Mouse (Mus musculus) midbrain, embryonic 10.5 days (tissue): Measurements from ENCODE around the gene Ndufb11. TPM values are rescaled to one million over a fixed set of nuclear protein-coding genes. Genes with fewer than 3 reads are reported as not detected.

ENCODE experiments used
- DNase-seq: peaks from one replicate; pipeline ENCODE4 v3.0.0-alpha.2; 2017; ENCODE audit warnings: low spot score
- H3K27ac ChIP-seq: fragments of 300-500 bp; sonication (generic); replicated peaks from 2 replicates; pipeline ENCODE4 v1.5.1; 2016; ENCODE audit warnings: mild to moderate bottlenecking
- H3K27me3 ChIP-seq: fragments of 300-500 bp; sonication (generic); 2 replicates; pipeline ENCODE4 v1.6.1; 2016; ENCODE audit warnings: low read depth, mild to moderate bottlenecking; ENCODE audit not compliant: poor library complexity, severe bottlenecking
- H3K36me3 ChIP-seq: fragments of 300-500 bp; sonication (generic); 2 replicates; pipeline ENCODE4 v1.6.1; 2016; ENCODE audit warnings: mild to moderate bottlenecking, moderate library complexity
- H3K4me1 ChIP-seq: fragments of 300-500 bp; sonication (generic); 2 replicates; pipeline ENCODE4 v1.6.1; 2016
- H3K4me3 ChIP-seq: fragments of 300-500 bp; sonication (generic); 2 replicates; pipeline ENCODE4 v1.5.1; 2016; ENCODE audit warnings: mild to moderate bottlenecking, moderate library complexity
- H3K9me3 ChIP-seq: fragments of 300-500 bp; sonication (generic); replicated peaks from 2 replicates; pipeline ENCODE4 v1.6.1; 2016; ENCODE audit warnings: mild to moderate bottlenecking
- WGBS: fragments of 180-500 bp; shearing (Covaris S2); methylation state at CpG from one replicate; pipeline ENCODE4 v1.1.7; 2016; 5-methylcytosine and 5-hydroxymethylcytosine counted together
- polyA plus RNA-seq: library from polyadenylated mRNA; unstranded; fragments of >200 nt; fragmentation: Nextera tagmentation; extraction: Ambion mirVana; gene quantifications from 2 replicates; pipeline ENCODE4 v1.2.1, GENCODE M21; 2016

Ndufb11 gene
- polyA plus RNA-seq: 185 and 187 TPM in 2 replicates

DNA sequence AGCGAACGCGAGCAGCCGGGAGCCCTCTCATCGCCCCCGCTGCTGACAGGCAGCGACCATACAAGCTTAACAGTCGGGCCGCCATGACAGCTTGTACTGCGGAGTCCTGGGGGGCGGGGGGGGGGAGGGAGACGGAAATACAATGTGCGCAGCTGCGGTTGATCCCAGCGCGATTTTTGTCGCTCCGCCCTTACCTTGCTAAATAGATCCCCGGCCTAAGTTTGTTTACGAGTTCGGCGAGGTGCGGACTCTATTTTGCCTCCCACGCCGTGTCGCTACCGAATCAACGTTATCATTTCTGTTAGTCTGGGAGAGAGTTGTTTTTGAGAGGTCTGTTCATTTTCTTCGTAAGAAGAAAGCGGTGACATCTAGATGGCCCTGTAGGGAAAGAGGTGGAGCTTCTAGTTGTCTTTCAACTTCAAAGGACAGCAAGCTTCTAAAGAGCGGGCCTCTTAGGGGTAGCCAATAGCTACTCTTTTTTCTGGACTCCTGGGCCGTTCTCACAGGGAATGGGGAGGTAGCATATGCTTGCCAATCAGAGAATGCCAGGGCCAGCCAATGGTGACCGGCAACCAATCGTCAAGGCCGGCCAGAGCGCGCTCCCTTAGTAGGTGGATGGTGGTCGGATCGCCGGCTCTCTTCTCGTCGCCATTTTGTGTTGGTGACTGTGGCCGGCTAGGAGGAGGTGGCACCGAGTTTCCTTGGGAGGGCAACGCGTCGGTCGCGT, at the start of gene Ndufb11, which contains the start of gene Rbm10:
Gene Ndufb11 (minus strand): TSS at position 444 of the 727 bp plus-strand sequence.
Gene Rbm10 (plus strand): TSS at position 328 of the 727 bp plus-strand sequence.
- H3K4me3 ChIP-seq: peak within 1 kb of the TSS; percentile 71
- 15% methylated on average over 47 of the region's 49 CpGs for WGBS

DNA sequence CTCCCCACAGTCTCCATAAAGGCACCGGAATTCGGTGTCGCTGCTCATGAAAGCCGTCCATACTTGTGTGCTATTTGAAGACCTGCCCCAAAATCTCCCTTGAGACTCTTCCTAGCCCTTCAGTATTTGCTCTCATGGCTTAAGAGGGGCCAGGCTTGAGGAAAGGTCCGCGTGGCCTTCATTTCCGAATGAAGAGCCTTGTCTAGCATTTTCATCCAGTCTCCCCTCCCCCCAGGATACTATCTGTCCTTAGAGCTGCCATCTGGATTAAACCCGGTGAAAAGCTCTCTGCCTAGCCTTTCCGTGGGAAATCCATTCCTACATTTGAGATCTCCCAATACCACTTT, 46.0 kb upstream of the Ndufb11 start:
- peak overlapping the region; percentile 69 for H3K4me3 ChIP-seq
- DNase-seq: no peak
- peak overlapping the region; percentile 91 for H3K27ac ChIP-seq
- WGBS: 23% methylated on average over 9 of the region's 9 CpGs
- H3K9me3 ChIP-seq: no peaks in the 10 kb centered on the region; the same call in 1 of the 2 replicates
- H3K4me1 ChIP-seq: peaks cover 18% of the 10 kb centered on the region
- H3K27me3 ChIP-seq: no peaks in the 10 kb centered on the region
- H3K36me3 ChIP-seq: peaks cover 39% of the 10 kb centered on the region

More for the DNA sequence above, at the start of gene Ndufb11, which contains the start of gene Rbm10:
- peak within 1 kb of the TSS; percentile 95 for H3K27ac ChIP-seq
- no peaks in the 10 kb centered on the region for H3K27me3 ChIP-seq
- 0 out of 2 replicates have a peak, but pooled peaks cover 3% of the 10 kb centered on the region for H3K9me3 ChIP-seq
- DNase-seq: peak; percentile 81
- H3K4me1 ChIP-seq: peaks cover 17% of the 10 kb centered on the region
- H3K36me3 ChIP-seq: peaks cover 41% of the 10 kb centered on the region

DNA sequence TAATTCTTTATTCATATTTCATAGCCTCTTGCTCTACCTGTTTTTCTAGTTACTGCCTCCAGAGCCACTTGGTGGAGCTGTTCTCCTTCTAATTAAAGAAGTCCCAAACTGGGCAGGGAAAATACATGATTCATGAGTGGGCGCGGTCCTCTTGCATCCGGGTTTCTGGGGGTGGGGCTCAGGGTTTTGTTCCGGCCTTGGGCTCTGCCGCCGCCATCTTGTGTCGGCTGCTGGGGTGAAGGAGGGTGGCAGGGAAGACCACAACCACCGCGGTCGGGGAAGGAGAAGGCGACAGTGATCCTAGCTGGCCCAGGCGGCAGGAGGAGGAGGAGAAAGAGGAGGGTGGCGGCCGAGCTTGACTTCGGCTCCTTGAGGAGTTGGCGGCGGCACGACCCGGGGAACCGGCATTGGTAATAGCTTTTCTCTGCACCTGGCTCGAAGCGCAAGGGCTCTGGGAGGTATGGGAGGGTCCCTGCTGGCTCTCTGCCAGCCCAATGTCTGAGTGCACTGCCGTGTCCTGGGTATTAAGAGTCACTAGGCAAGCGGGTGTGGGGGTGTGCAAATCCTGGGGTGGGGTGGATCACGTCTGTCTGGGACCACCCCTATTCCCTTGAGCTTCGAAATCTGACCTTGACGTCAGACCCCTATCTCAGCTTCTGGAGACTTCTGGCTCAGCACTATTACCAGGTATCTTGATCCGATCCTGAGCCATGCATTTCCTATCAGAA, 45.5 kb upstream of the Ndufb11 start:
- 22% methylated on average over 28 of the region's 28 CpGs for WGBS
- H3K9me3 ChIP-seq: no peaks in the 10 kb centered on the region; the same call in 1 of the 2 replicates
- H3K4me1 ChIP-seq: peaks cover 18% of the 10 kb centered on the region
- peak overlapping the region; percentile 91 for H3K27ac ChIP-seq
- no peaks in the 10 kb centered on the region for H3K27me3 ChIP-seq
- H3K4me3 ChIP-seq: peak overlapping the region; percentile 69
- H3K36me3 ChIP-seq: peaks cover 33% of the 10 kb centered on the region
- DNase-seq: peak; percentile 86

DNA sequence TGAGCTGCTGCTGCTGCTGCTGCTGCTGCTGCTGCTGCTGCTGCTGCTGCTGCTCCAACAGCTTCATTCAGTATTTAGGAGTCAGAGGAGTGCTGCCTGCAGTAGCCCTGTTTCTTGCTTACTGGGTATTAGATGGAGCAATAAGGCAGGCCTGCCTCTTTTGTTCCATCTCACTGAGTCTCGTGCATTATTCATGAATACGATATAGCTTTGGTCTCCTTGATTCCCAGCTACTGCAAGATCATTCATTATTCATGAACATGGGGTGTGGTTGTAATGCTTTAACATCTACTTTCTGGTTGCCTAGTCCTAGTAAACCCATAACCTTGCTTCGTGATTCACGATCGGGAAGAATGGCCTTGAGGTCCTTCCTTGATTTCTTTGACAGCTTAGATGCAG, 44.9 kb upstream of the Ndufb11 start:
- H3K4me1 ChIP-seq: peaks cover 18% of the 10 kb centered on the region
- DNase-seq: peak; percentile 13
- peak overlapping the region; percentile 69 for H3K4me3 ChIP-seq
- peak overlapping the region; percentile 91 for H3K27ac ChIP-seq
- H3K9me3 ChIP-seq: no peaks in the 10 kb centered on the region; the same call in 1 of the 2 replicates
- WGBS: 30% methylated on average over 5 of the region's 5 CpGs
- no peaks in the 10 kb centered on the region for H3K27me3 ChIP-seq
- H3K36me3 ChIP-seq: peaks cover 28% of the 10 kb centered on the region

DNA sequence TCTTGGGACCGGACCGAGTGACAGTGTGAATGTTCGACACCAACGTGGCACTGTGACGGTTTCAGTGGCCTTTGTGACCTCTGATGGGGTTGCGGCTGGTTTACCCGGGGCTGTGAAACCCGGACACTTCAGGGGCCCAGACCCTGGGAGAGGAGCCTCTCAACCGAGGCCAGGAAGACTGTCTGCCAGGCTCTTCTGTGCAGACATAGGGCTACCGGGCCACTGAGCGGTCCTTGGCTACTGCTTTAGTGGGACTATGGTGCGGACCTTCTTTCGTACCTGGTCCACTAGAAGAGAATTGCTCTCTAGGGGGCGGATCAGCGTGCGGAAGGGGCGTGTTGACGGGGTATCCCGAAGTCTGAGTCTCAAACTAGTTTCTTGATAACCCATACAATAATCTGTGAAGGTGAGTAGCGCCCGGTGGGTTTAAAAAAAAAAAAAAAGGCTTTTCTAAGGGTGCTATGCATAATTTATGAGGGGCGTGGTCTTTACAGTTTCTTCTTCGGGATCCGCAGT, 41.5 kb upstream of the Ndufb11 start:
- H3K27ac ChIP-seq: peak overlapping the region; percentile 73; the same call in 1 of the 2 replicates
- WGBS: 13% methylated on average over 24 of the region's 24 CpGs
- H3K27me3 ChIP-seq: no peaks in the 10 kb centered on the region
- H3K9me3 ChIP-seq: no peaks in the 10 kb centered on the region; the same call in 1 of the 2 replicates
- DNase-seq: peak; percentile 16
- peaks cover 7% of the 10 kb centered on the region for H3K4me1 ChIP-seq
- H3K4me3 ChIP-seq: peak overlapping the region; percentile 60
- H3K36me3 ChIP-seq: no peaks in the 10 kb centered on the region

DNA sequence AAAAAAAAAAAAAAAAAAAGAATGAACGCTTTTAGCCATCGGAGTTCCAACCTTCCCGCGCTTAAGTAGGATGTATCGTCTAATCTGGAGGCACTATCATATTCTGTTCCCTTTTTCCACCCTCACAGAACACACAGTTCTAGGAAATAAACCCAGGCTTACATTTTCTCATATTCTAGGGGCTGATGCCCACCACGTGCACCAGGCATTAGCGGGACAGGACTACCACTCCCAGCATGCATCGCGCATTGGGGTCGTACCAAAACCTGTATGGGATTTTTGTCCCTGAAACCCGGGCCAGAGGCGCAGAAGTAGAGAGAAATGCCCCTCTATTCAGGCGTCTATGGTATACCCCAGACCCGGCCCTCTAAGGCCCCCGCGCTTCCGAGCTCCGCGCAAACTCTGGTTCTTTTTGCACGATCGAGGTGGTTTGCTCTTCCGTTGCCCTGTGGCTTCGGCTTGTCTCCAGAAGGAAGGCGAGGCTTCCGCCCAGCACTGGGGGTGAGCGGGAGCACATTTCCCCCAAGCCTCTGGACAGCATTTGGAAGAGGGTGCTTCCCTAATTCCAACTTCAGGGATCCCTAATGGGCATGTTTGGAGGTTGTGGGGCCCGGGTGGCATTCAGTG, 40.7 kb upstream of the Ndufb11 start, which contains the start of gene Uba1:
Gene Uba1 (plus strand): TSS at position 301 of the 627 bp plus-strand sequence.
- H3K9me3 ChIP-seq: no peaks in the 10 kb centered on the region; the same call in 1 of the 2 replicates
- no peaks in the 10 kb centered on the region for H3K27me3 ChIP-seq
- no peaks in the 10 kb centered on the region for H3K36me3 ChIP-seq
- H3K4me1 ChIP-seq: peaks cover 6% of the 10 kb centered on the region
- H3K4me3 ChIP-seq: peak within 1 kb of the TSS; percentile 60
- H3K27ac ChIP-seq: peak within 1 kb of the TSS; percentile 73
- peak; percentile 84 for DNase-seq
- WGBS: 12% methylated on average over 27 of the region's 27 CpGs

DNA sequence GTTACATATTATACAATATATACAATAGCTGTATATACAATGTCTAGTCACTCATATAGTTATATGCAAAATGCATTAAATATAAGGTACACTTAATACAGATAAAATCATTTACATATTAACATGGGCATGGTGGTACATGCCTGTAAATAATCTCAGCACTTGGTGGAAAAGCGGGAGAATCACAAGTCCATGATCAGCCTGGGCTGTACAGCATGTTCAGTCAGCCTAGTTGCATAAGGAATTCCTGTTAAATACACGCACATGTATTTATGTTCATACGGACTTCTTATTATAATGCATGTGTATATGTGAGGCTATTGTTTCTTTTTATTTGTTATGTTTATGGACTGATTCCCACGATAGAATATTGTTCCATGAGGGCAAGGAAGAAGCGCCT, 40.2 kb upstream of the Ndufb11 start:
- peaks cover 6% of the 10 kb centered on the region for H3K4me1 ChIP-seq
- no peaks in the 10 kb centered on the region for H3K27me3 ChIP-seq
- H3K9me3 ChIP-seq: no peaks in the 10 kb centered on the region; the same call in 1 of the 2 replicates
- 30% methylated on average over 5 of the region's 5 CpGs for WGBS
- DNase-seq: no peak
- H3K36me3 ChIP-seq: no peaks in the 10 kb centered on the region
- no peak overlapping the region for H3K27ac ChIP-seq
- H3K4me3 ChIP-seq: peak overlapping the region; percentile 60

DNA sequence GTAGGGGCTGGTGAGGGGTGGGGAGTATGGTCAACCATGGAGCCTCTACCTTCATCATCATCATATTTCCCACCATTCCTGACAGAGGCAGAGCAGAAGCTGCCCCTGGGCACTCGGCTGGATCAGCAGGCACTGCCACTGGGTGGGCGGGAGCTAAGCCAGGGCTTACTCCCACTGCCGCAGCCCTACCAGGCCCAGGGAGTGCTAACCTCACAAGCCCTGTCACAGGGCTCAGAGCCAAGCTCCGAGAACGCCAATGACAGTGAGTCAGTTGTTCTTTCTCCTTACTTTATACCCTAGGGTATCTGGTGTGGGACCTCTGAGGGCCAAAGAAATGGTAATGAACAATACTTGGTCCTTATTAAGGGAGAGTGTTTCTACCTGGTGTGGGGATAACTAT, 27.4 kb upstream of the Ndufb11 start:
- H3K9me3 ChIP-seq: no peaks in the 10 kb centered on the region; the same call in 1 of the 2 replicates
- no peak overlapping the region for H3K27ac ChIP-seq
- no peak for DNase-seq
- 89% methylated on average over 5 of the region's 5 CpGs for WGBS
- no peak overlapping the region for H3K4me3 ChIP-seq
- peaks cover 99% of the 10 kb centered on the region for H3K36me3 ChIP-seq
- no peaks in the 10 kb centered on the region for H3K4me1 ChIP-seq
- no peaks in the 10 kb centered on the region for H3K27me3 ChIP-seq

DNA sequence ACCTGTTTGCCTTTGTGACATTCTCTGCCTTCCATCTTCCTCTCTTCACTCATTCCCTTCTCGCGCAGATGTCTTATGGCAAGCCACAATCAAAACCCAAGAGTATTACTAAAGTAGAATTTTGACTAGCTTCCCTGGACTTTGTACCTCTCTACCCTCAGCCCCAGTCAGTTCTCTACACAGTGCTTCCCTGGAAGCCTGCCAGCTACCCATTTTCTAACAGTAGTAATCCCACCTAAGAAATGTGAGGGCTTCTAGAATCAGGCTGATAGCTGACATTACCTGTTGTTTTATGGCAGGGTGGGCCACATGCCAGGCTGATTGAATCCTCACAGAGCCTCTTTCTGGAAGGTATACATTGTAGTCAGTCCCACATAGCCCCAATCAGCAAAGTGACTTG, 20.7 kb upstream of the Ndufb11 start:
- Histone ChIP-seq H3K9me3 (no peaks in the 10 kb centered on the region; the same call in 1 of the 2 replicates), H3K4me3 (no peak overlapping the region), H3K27me3 (no peaks in the 10 kb centered on the region), H3K27ac (no peak overlapping the region), H3K36me3 (peaks cover 82% of the 10 kb centered on the region), H3K4me1 (no peaks in the 10 kb centered on the region)
- 96% methylated on average over 2 of the region's 2 CpGs for WGBS
- no peak for DNase-seq

DNA sequence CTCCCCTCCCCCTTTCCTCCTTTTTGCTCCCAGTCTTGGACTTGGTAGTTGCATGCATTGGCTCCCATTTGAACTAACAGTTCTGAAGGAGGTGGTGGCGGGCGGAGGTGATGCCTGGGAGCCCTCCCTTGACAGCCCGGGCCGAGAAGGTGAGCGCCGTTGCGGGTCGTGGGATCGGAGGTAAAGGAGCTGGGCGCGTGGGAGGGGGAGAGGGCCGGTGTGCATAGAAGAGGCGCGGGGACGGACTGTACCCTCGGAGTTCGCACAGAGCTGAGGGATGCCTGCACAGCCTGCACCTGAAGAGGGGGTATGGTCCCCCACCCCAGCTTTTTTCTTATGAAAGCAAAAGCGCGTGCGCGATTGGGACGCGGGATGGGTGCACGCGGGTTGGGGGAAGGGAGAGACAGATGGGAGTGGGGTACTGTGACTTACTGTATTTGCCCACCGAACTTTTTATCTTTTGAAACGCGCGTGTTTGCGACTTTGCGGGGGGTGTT, 532 bp upstream of the Ndufb11 start:
- no peak for DNase-seq
- no peaks in the 10 kb centered on the region for H3K27me3 ChIP-seq
- H3K4me1 ChIP-seq: peaks cover 17% of the 10 kb centered on the region
- H3K36me3 ChIP-seq: peaks cover 47% of the 10 kb centered on the region
- 20% methylated on average over 31 of the region's 31 CpGs for WGBS
- peak overlapping the region; percentile 71 for H3K4me3 ChIP-seq
- H3K27ac ChIP-seq: peak overlapping the region; percentile 95
- 0 out of 2 replicates have a peak, but pooled peaks cover 3% of the 10 kb centered on the region for H3K9me3 ChIP-seq

DNA sequence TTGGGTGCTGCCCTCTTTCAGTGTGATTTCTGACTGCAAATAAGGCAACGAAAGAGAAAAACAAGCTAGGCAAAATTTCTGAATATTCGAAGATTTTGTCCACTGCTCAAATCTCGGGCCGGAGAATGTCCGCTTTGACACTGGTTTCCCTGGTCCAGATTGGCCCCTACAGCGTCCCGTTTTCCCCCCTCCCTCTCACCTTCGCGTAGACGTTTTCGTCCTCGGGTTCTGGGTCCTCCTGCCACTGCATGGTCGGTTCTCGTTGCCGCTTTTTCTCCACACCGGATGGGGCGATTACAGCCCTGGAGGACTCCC, 601 bp downstream of the Ndufb11 start:
- Histone ChIP-seq H3K4me3 (peak overlapping the region; percentile 71), H3K9me3 (0 out of 2 replicates have a peak, but pooled peaks cover 3% of the 10 kb centered on the region), H3K4me1 (peaks cover 17% of the 10 kb centered on the region), H3K27ac (peak overlapping the region; percentile 95), H3K36me3 (peaks cover 35% of the 10 kb centered on the region), H3K27me3 (no peaks in the 10 kb centered on the region)
- DNase-seq: no peak
- 14% methylated on average over 17 of the region's 17 CpGs for WGBS

DNA sequence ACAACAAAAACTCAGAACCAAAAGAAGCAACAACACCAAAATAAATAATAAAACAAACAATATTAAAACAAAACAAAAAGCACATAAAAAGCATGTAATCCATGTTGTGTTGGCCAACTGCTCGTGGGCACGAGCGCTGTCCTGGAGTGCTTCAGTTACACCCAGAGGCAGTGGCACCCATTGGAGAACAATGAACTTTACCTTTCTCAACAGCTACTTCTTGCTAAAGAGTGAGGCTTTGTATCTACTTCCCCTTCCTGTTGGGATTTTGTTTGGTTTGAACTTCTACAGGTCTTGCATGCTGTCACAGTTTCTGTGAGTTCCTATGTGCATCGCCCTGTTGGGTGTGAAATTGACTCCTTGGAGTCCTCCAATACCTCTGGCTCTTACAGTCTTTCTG, 8.9 kb downstream of the Ndufb11 start:
- DNase-seq: no peak
- WGBS: 86% methylated on average over 4 of the region's 4 CpGs
- Histone ChIP-seq H3K9me3 (no peaks in the 10 kb centered on the region), H3K36me3 (no peaks in the 10 kb centered on the region), H3K4me1 (no peaks in the 10 kb centered on the region), H3K27ac (no peak overlapping the region), H3K4me3 (no peak overlapping the region), H3K27me3 (no peaks in the 10 kb centered on the region)
